Mouse (Mus musculus) liver, embryonic 14.5 days (tissue): ENCODE measurements at regions not wholly inside any gene's neighbourhood (a gene's known extent, or its start where the extent isn't known, plus 50 kb on each side); places are given as distances from the start of the nearest gene placed in this dataset.

Experiments
- CTCF ChIP-seq: IDR thresholded peaks from 2 replicates; pipeline ENCODE4 v1.5.1; 2016; ENCODE audit warnings: antibody characterized with exemption, low read depth, control low read depth
- EP300 ChIP-seq: IDR thresholded peaks from 2 replicates; pipeline ENCODE4 v1.6.1; 2016; ENCODE audit warnings: antibody characterized with exemption, low read depth

- TF ChIP-seq CTCF (no peak), EP300 (no peak)
Measured at GRCm38 (mm10) chr7:74876667-74877066, 322.1 kb upstream of the Slco3a1 start.
